Mouse (Mus musculus) hindbrain, embryonic 15.5 days (tissue): Measurements from ENCODE around the gene Lrch3. TPM values are rescaled to one million over a fixed set of nuclear protein-coding genes. Genes with fewer than 3 reads are reported as not detected.
A peak's percentile ranks its signal among the peaks of the same experiment; 100 is the strongest.

ENCODE experiments used
- ATAC-seq: fragments of 200-750 bp; cut with Nextera tagmentation; 2 replicates; pipeline ENCODE4 v1.8.0; 2017; ENCODE audit warnings: low read depth, moderate number of reproducible peaks, moderate TSS enrichment; ENCODE audit not compliant: low FRiP score
- H3K27ac ChIP-seq: fragments of 300-500 bp; sonication (generic); replicated peaks from 2 replicates; pipeline ENCODE4 v1.5.1; 2015; ENCODE audit warnings: mild to moderate bottlenecking, inconsistent platforms
- H3K27me3 ChIP-seq: fragments of 300-500 bp; sonication (generic); 2 replicates; pipeline ENCODE4 v1.6.1; 2015; ENCODE audit warnings: control low read depth, inconsistent platforms
- H3K36me3 ChIP-seq: fragments of 300-500 bp; sonication (generic); 2 replicates; pipeline ENCODE4 v1.6.1; 2015; ENCODE audit warnings: control low read depth, inconsistent platforms
- H3K4me1 ChIP-seq: fragments of 300-500 bp; sonication (generic); replicated peaks from 2 replicates; pipeline ENCODE4 v1.6.1; 2015; ENCODE audit warnings: control low read depth, inconsistent platforms
- H3K4me2 ChIP-seq: fragments of 300-500 bp; sonication (generic); 2 replicates; pipeline ENCODE4 v1.6.1; 2015; ENCODE audit warnings: moderate library complexity, mild to moderate bottlenecking, inconsistent platforms
- H3K4me3 ChIP-seq: fragments of 300-500 bp; sonication (generic); 2 replicates; pipeline ENCODE4 v1.5.1; 2015; ENCODE audit warnings: mild to moderate bottlenecking, inconsistent platforms
- H3K9ac ChIP-seq: fragments of 300-500 bp; sonication (generic); 2 replicates; pipeline ENCODE4 v1.6.1; 2015; ENCODE audit warnings: inconsistent platforms
- H3K9me3 ChIP-seq: fragments of 300-500 bp; sonication (generic); 2 replicates; pipeline ENCODE4 v1.6.1; 2016; ENCODE audit warnings: control low read depth, inconsistent platforms
- WGBS: fragments of 180-500 bp; shearing (Covaris S2); methylation state at CpG from one replicate; pipeline ENCODE4 v1.1.7; 2015; 5-methylcytosine and 5-hydroxymethylcytosine counted together
- polyA plus RNA-seq: library from polyadenylated mRNA; unstranded; fragments of >200 nt; fragmentation: Nextera tagmentation; extraction: Ambion mirVana; gene quantifications from 2 replicates; pipeline ENCODE4 v1.2.1, GENCODE M21; 2015

Gene Lrch3
- polyA plus RNA-seq, 1 experiment from 2014 or later = 39.6 TPM

- Histone ChIP-seq H3K4me3 (no peak overlapping the region), H3K4me2 (no peak overlapping the region), H3K9me3 (no peaks in the 10 kb centered on the region), H3K27me3 (no peaks in the 10 kb centered on the region), H3K36me3 (peaks cover 6% of the 10 kb centered on the region; the same call in 1 of the 2 replicates), H3K27ac (no peak overlapping the region), H3K4me1 (0 out of 2 replicates have a peak, but pooled peaks cover under 1% of the 10 kb centered on the region), H3K9ac (no peak overlapping the region)
- ATAC-seq = no peak
- 88% methylated on average over 2 of the region's 2 CpGs for WGBS
Measured at GRCm38 (mm10) chr16:32951074-32951473, 37.2 kb downstream of the Lrch3 start.

- no peaks in the 10 kb centered on the region for H3K9me3 ChIP-seq
- H3K4me1 ChIP-seq = no peaks in the 10 kb centered on the region
- peaks cover 6% of the 10 kb centered on the region; the same call in 1 of the 2 replicates for H3K36me3 ChIP-seq
- WGBS = 85% methylated on average over 5 of the region's 5 CpGs
- no peak overlapping the region for H3K4me3 ChIP-seq
- no peak overlapping the region for H3K9ac ChIP-seq
- ATAC-seq = no peak
- no peak overlapping the region for H3K27ac ChIP-seq
- no peak overlapping the region for H3K4me2 ChIP-seq
- no peaks in the 10 kb centered on the region for H3K27me3 ChIP-seq
Measured at GRCm38 (mm10) chr16:32953806-32954205, 39.9 kb downstream of the Lrch3 start.

GRCm38 (mm10) chr16:32954304-32954703 lies 40.4 kb downstream of the Lrch3 start:
- WGBS = 67% methylated on average over 6 of the region's 6 CpGs
- H3K9me3 ChIP-seq = no peaks in the 10 kb centered on the region
- peaks cover 7% of the 10 kb centered on the region for H3K36me3 ChIP-seq
- ATAC-seq = no peak
- H3K4me1 ChIP-seq = no peaks in the 10 kb centered on the region
- H3K27ac ChIP-seq = no peak overlapping the region
- no peak overlapping the region for H3K4me2 ChIP-seq
- no peaks in the 10 kb centered on the region for H3K27me3 ChIP-seq
- H3K9ac ChIP-seq = no peak overlapping the region
- no peak overlapping the region for H3K4me3 ChIP-seq

- Histone ChIP-seq H3K4me3 (no peak overlapping the region), H3K27ac (no peak overlapping the region), H3K4me1 (no peaks in the 10 kb centered on the region), H3K4me2 (no peak overlapping the region), H3K36me3 (peaks cover 30% of the 10 kb centered on the region), H3K9ac (no peak overlapping the region), H3K9me3 (no peaks in the 10 kb centered on the region), H3K27me3 (no peaks in the 10 kb centered on the region)
- WGBS = 57% methylated on average over 5 of the region's 5 CpGs
- ATAC-seq = no peak
Measured at GRCm38 (mm10) chr16:32956889-32957288, 43.0 kb downstream of the Lrch3 start.

- 81% methylated on average over 5 of the region's 5 CpGs for WGBS
- no peak overlapping the region for H3K4me3 ChIP-seq
- peaks cover 23% of the 10 kb centered on the region for H3K36me3 ChIP-seq
- H3K27ac ChIP-seq = no peak overlapping the region
- no peaks in the 10 kb centered on the region for H3K9me3 ChIP-seq
- H3K4me2 ChIP-seq = no peak overlapping the region
- no peak for ATAC-seq
- H3K4me1 ChIP-seq = no peaks in the 10 kb centered on the region
- H3K9ac ChIP-seq = no peak overlapping the region
- H3K27me3 ChIP-seq = no peaks in the 10 kb centered on the region
Measured at GRCm38 (mm10) chr16:32972535-32972934, 58.6 kb downstream of the Lrch3 start.

- H3K4me1 ChIP-seq = no peaks in the 10 kb centered on the region
- peaks cover 24% of the 10 kb centered on the region for H3K36me3 ChIP-seq
- WGBS = 78% methylated on average over 2 of the region's 2 CpGs
- no peak overlapping the region for H3K27ac ChIP-seq
- H3K4me3 ChIP-seq = no peak overlapping the region
- H3K9me3 ChIP-seq = no peaks in the 10 kb centered on the region
- no peaks in the 10 kb centered on the region for H3K27me3 ChIP-seq
- no peak overlapping the region for H3K4me2 ChIP-seq
- no peak for ATAC-seq
- no peak overlapping the region for H3K9ac ChIP-seq
Measured at GRCm38 (mm10) chr16:32973047-32973446, 59.1 kb downstream of the Lrch3 start.

- Histone ChIP-seq H3K9me3 (no peaks in the 10 kb centered on the region), H3K9ac (no peak overlapping the region), H3K4me1 (no peaks in the 10 kb centered on the region), H3K4me3 (no peak overlapping the region), H3K27ac (no peak overlapping the region), H3K36me3 (peaks cover 44% of the 10 kb centered on the region), H3K4me2 (no peak overlapping the region), H3K27me3 (no peaks in the 10 kb centered on the region)
- WGBS = 80% methylated on average over 1 of the region's 1 CpGs
- ATAC-seq = no peak
Measured at GRCm38 (mm10) chr16:32980227-32980626, 66.3 kb downstream of the Lrch3 start.

GRCm38 (mm10) chr16:32981405-32981804 lies 67.5 kb downstream of the Lrch3 start:
- peaks cover 43% of the 10 kb centered on the region for H3K36me3 ChIP-seq
- H3K27me3 ChIP-seq = no peaks in the 10 kb centered on the region
- 97% methylated on average over 4 of the region's 4 CpGs for WGBS
- no peaks in the 10 kb centered on the region for H3K4me1 ChIP-seq
- no peak overlapping the region for H3K9ac ChIP-seq
- ATAC-seq = no peak
- no peak overlapping the region for H3K4me2 ChIP-seq
- H3K27ac ChIP-seq = no peak overlapping the region
- no peak overlapping the region for H3K4me3 ChIP-seq
- H3K9me3 ChIP-seq = no peaks in the 10 kb centered on the region

GRCm38 (mm10) chr16:32984631-32985030 lies 70.7 kb downstream of the Lrch3 start:
- Histone ChIP-seq H3K36me3 (peaks cover 46% of the 10 kb centered on the region), H3K9ac (no peak overlapping the region), H3K27ac (no peak overlapping the region), H3K4me2 (no peak overlapping the region), H3K4me3 (no peak overlapping the region), H3K4me1 (no peaks in the 10 kb centered on the region), H3K9me3 (no peaks in the 10 kb centered on the region), H3K27me3 (no peaks in the 10 kb centered on the region)
- WGBS = 95% methylated on average over 2 of the region's 2 CpGs
- ATAC-seq = no peak

- peaks cover 57% of the 10 kb centered on the region for H3K36me3 ChIP-seq
- no peaks in the 10 kb centered on the region for H3K9me3 ChIP-seq
- H3K4me2 ChIP-seq = no peak overlapping the region
- no peak overlapping the region for H3K4me3 ChIP-seq
- no peak for ATAC-seq
- no peaks in the 10 kb centered on the region for H3K4me1 ChIP-seq
- WGBS = 88% methylated on average over 5 of the region's 5 CpGs
- no peaks in the 10 kb centered on the region for H3K27me3 ChIP-seq
- H3K9ac ChIP-seq = no peak overlapping the region
- no peak overlapping the region for H3K27ac ChIP-seq
Measured at GRCm38 (mm10) chr16:32992158-32992557, 78.3 kb downstream of the Lrch3 start.

- no peak overlapping the region for H3K4me2 ChIP-seq
- no peak for ATAC-seq
- 0 out of 2 replicates have a peak overlapping the region, but pooled peaks have one; percentile 30 for H3K27ac ChIP-seq
- H3K9me3 ChIP-seq = no peaks in the 10 kb centered on the region
- no peaks in the 10 kb centered on the region for H3K27me3 ChIP-seq
- no peaks in the 10 kb centered on the region for H3K4me1 ChIP-seq
- H3K4me3 ChIP-seq = no peak overlapping the region
- WGBS = 47% methylated on average over 9 of the region's 9 CpGs
- H3K9ac ChIP-seq = no peak overlapping the region
- peaks cover 51% of the 10 kb centered on the region for H3K36me3 ChIP-seq
Measured at GRCm38 (mm10) chr16:33005216-33005615, 91.3 kb downstream of the Lrch3 start.

- no peaks in the 10 kb centered on the region for H3K4me1 ChIP-seq
- no peak for ATAC-seq
- no peak overlapping the region for H3K4me2 ChIP-seq
- peaks cover 47% of the 10 kb centered on the region for H3K36me3 ChIP-seq
- H3K4me3 ChIP-seq = no peak overlapping the region
- no peaks in the 10 kb centered on the region for H3K27me3 ChIP-seq
- H3K27ac ChIP-seq = no peak overlapping the region
- H3K9ac ChIP-seq = no peak overlapping the region
- H3K9me3 ChIP-seq = no peaks in the 10 kb centered on the region
- 81% methylated on average over 7 of the region's 7 CpGs for WGBS
Measured at GRCm38 (mm10) chr16:33006888-33007287, 93.0 kb downstream of the Lrch3 start.

GRCm38 (mm10) chr16:33007436-33007835 lies 93.5 kb downstream of the Lrch3 start:
- 69% methylated on average over 7 of the region's 7 CpGs for WGBS
- Histone ChIP-seq H3K4me1 (no peaks in the 10 kb centered on the region), H3K4me2 (no peak overlapping the region), H3K4me3 (no peak overlapping the region), H3K9ac (no peak overlapping the region), H3K36me3 (peaks cover 49% of the 10 kb centered on the region), H3K27ac (no peak overlapping the region), H3K9me3 (no peaks in the 10 kb centered on the region), H3K27me3 (no peaks in the 10 kb centered on the region)
- ATAC-seq = no peak
